Mouse (Mus musculus) right cerebral cortex, adult 2 months (tissue): ENCODE results near the gene Ginm1.

Source experiments
- DNase-seq, 2 experiments: peaks; one replicate each; pipeline ENCODE4 v3.0.0; 2021 to 2022; ENCODE audit warnings: low spot score in 2 of 2

Gene Ginm1

DNA sequence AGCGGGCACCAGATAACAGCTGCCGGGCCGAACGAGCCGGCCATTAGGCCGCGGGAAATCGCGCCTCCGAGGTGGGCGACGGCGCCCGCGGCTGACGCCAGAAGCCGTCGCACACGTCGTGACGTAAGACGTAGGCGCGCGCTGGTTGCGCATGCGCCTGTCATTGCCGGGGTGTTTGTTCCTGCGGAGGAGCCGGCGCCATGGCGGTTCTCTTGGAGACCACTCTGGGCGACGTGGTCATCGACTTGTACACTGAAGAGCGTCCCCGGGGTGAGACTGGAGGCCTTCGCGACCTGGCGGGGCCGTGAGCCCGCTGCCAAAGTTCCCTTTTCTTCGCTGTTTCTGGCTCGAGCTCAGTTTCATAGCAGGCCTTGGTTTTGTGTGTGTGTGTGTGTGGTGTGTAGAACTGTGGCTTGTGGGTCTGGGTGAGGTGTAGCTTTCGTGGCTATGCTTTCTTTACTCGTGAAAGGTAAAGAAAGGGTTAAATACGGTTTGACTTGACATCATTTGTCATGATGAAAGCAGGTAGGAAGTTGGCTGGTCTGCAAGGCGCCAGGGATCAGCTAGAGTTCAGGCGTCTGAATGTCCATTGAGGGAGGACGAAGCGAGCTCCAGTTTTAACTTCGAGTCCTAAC lies at the start of gene Ginm1, which contains the start of gene Ppil4:
Gene Ginm1, minus strand, starts transcription at position 74 of the 635 bp plus-strand sequence.
Gene Ppil4, plus strand, starts transcription at position 141 of the 635 bp plus-strand sequence.
- peak; percentile 90 to 93 for DNase-seq

DNA sequence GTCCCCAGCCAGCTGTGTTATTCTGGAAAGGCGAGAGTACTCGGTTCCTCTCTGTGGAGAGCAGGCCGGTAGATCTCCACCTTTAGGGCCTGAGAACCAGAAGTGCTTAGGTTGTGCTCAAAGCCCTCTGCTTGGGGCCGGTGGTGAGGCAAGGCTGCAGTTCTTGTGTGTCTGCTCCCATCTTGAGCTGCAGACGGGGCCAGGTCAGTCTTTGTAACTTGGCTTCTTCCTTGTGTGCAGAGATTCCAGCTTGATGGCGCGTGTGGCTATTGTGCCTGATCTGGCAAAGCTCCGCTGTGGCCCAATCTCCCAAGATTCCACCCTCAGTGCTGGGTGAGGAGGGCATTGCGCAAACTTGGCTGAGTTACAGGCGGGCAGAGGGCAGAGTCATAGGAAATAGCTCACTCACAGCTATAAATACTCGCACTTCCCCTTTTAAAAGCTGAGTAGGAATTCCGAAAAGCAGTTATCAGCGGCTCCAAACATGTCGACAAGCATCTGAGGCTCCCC lies 49.0 kb upstream of the Ginm1 start:
- peak in 1 of 2 experiments; percentile 13 for DNase-seq

DNA sequence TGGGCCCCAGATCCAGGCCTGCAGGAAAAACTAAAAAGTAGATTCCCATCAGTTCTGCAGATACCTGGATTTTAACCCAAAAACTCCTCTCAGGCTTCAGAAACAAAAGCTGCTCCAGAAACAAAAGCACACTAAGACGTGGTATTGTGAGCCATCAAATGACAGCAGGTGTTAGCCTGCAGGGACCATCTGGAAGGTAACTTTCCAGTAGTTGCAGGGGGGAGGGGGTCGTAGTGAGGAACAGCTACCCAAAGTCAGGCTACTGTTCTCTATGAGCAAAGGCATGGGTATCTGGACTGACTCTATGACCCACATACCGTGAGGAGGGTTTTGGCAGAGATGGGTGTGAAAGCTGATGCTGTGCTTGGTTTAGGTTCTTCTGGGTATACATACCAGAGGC lies 48.2 kb upstream of the Ginm1 start:
- DNase-seq = no peak

DNA sequence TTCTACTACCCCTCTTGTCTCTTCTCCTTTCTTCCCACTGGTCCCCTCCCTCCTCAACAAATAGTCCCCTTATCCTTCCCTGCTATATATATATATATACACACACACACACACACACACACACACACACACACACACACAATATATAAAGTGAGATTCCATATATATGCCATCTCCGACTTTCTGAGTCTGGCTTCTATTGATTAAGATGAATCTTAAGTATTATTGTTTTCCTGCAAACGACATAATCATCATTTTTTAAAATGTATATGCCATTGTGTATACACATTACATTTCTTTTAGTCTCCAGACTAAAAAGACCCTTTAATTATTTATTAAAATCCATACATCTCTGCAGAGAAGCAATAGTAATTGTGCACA lies 47.7 kb upstream of the Ginm1 start:
- no peak for DNase-seq

DNA sequence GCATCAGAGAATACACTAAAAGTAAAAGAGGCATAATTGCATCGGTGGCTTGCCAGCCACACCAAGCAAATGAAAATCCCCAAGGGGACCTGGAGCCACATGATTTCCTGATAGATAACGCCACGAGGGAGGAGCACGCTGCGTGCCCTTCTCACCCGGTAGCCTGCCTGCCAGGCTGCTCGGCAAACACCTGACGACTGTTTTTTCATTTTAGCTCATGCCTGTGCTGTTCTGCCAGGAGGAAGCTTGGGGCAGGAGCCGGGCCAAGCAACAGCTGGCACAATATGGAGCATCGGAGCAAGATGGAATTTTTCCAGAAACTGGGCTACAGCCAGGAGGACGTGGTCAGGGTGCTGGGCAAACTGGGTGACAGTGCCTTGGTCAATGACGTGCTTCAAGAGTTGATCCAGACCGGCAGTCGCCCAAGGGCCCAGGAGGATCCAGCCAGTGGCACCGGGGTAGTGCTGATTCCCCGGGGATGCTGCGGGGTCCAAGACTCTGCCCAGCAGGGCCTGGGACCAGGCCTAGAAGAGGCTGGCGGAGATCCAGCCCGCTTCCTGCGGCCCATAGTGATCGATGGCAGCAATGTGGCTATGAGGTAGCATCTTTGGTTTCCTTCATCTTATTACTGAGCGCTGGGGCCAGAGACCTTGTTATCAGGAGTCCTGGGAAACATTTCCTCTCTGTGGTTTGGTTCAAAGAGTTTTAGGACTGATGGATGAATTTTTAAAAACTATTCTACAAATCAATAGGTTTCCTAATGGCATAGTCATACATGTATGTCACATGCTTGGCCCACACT lies 47.1 kb upstream of the Ginm1 start:
- no peak for DNase-seq

DNA sequence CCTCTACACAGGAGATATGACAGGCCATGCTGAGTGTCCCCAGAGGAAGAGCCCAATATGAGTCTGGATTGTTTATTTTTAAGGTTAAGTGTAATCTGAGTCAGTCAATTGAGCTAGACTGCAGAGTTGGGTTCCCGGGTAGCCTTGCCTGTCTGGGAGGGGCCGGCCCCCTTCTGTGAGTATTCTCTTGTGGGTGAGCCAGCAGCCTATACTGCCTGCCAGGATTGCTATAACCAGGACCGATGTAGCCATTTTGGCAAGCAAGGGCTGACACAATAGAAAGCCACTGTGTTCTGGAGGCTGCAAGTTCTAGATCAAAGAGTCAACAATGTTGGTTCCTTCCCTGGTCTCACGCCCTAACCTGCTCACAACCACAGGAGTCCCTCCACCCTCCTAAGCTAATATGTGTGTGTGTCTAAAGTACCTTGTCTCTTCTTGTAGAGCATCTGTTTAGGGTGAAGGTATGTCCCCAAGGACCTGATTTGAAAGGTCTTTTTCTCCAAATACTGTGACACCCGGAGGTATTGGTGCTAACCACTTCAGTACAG lies 46.3 kb upstream of the Ginm1 start:
- DNase-seq = no peak

DNA sequence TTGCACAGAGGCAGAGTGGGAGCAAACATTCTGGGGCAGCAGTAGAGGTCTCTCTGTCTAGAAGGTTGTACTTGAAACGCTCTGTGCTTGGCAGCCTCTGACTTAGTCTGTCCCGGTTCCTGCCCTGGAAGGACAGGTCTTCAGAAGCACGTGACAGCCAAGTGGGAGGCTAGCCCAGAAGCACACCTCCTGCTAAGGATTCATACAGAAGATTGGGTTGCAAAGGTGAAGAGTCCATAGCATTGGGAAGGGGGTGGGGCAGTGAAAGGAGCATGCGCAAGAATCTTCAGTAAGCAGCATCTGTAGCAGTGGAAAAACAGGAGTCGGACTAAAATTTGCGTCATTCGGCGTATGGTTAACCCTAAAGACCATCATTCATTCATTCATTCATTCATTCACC lies 45.4 kb upstream of the Ginm1 start:
- no peak for DNase-seq

DNA sequence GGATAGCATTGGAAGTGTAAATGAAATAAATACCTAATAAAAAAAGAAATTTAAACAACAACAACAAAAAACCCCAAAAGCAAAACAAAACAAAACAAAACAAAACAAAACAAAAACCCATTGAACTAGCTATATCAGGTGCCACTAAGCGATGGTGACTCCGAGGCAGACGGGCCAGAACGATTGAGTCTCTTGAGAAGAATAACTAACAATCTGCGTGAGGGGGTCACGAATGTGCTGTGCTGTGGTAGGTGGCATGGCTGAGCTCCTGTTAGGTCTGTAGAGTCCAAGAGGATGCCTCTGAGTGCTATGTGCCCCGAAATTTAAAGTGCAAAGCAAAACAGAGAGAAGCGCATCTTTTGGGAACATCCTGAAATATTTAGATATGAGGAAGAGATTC lies 44.8 kb upstream of the Ginm1 start:
- no peak for DNase-seq

DNA sequence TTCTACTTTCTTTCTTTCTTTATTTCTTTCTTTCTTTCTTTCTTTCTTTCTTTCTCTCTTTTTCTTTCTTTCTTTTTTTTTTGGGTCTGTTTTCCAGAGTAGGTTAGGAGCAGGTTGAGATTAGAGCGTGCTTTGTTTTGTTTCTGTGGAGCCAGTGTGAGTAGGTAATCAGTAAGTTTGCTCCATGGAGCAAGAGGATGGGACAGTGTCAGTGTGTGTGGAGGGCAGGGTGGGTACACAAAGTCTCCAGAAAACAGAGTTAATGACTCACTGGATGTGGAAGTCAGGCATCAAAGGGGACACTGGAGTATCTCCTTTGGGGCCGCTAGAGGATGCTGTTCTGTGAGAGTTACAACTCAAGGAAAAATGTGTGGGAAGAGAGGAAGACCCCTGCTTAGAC lies 44.3 kb upstream of the Ginm1 start:
- DNase-seq = no peak

DNA sequence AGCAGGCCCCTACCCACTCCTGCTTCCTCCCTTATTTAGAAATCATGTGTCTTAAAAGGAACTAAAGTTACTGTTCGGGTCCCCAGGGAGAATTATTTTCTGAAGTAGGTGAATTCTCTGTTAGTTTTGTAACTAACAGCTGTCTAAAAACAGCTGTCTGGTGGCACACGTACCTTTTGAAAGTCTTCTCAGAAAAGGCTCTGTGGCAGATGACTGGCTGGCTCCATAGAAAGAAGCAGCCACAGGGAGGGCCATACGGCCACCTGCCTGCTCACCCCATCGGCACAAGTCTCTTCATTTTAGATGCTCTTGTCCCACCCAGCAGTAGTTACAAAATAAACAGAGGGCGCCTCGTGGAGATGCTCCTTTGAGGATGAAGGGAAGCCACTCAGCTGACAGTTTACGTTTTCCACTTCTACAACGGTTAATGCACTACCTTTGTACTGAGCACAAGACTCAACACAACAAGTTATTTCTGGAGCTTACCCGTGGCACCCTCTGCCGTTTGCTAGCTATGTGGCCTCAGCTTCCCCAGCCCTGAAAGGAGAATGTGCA lies 42.1 kb upstream of the Ginm1 start:
- DNase-seq = no peak

DNA sequence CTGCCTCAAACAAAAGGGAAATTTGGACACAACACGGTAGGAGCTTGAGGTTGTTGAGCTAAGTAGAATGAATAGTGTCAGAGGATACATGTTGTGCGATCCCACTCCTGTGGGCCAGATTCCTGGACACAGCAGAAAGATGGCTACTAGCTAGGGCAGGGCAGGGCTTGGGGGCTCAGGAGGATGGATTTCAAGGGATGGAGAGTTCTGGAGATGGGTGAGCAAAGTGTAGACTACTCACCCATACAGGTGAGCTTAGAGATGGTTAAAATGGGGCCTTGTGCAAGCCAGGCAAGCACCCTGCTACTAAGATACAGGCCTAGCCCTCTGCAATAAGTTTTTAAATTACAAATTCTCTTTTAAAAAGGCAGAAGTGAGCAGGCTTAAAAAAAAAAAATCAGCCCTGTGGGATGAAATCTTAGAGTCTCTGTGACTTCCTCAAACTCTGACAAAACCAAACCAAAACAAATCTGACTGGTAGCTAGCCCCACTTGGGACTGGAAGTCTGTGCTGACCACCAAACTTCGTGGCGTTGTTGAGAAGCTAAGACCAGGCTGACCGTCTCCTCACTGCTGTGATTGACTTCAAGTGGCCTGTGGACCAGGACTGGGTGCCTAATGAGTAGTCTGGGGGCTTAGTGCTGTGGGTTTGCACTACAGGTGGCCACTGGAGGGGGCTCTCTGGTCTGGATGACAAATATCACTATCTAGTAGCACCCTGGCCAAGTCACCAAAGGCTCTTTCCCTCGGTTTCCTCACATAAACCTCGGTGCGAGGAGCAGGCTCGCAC lies 40.9 kb upstream of the Ginm1 start:
- no peak for DNase-seq

DNA sequence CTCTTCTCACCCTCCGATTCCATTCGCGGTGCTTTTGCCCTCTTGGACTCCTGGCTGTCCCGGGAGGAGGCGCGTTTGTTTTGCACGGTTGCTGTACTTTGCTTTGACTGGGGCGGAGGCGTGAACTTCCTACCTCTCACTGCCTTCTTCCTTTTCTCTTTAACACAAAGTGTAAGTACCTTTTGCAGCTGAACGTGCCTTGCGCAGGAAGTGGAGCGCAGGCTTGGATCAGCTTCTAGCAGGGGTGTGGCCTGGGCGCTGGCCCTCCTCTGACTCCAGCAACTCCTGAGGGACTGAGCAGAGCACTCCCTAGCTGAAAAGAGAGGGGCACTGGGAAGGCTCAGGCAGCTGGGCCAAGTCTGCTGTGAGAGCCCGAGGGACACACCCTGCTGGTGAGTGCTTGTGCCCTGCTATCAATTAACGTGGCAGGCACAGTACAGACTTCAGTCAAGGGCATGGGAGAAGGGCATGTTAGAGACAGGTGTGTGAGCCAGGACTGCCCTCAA lies 39.6 kb upstream of the Ginm1 start, which contains the start of gene Zc3h12d:
Gene Zc3h12d, plus strand, starts transcription at position 300 of the 506 bp plus-strand sequence.
- no peak for DNase-seq

DNA sequence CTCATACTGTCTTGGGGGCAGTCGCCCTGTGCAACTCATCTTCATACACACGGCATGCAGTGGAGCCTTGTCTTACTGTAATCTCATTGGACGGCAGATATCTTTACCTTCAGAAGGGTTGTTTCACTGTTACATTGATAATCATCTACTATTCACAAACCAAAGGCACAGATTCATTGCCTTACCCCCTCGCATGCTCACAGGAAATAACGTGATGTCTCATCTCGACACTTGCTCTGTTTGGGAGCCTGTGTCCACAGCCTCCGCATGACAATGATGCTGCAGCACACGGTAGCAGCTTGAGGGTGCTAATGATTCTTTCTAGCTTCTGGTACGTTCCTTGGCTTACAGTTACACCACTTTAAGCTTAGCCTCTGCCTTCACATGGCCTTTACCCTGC lies 33.5 kb upstream of the Ginm1 start:
- no peak for DNase-seq

DNA sequence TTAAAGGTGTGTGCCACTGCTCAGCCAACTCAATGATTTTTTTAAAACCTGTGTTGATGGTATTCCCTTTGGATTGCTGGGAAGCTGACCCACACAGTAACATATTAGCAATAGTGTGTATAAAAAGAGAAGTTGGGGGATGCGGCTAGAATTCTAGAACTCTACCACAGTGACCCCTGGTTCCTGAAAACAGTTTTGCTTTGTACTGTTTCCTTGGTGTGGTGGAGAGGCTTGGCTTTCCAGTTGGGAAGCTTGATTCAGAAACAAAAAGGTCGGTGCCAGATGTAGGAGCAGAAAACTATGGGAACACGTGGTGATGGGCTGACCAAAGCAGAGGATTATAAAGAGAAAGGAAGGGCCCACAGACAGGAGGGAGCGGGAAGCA lies 32.6 kb upstream of the Ginm1 start:
- no peak for DNase-seq

DNA sequence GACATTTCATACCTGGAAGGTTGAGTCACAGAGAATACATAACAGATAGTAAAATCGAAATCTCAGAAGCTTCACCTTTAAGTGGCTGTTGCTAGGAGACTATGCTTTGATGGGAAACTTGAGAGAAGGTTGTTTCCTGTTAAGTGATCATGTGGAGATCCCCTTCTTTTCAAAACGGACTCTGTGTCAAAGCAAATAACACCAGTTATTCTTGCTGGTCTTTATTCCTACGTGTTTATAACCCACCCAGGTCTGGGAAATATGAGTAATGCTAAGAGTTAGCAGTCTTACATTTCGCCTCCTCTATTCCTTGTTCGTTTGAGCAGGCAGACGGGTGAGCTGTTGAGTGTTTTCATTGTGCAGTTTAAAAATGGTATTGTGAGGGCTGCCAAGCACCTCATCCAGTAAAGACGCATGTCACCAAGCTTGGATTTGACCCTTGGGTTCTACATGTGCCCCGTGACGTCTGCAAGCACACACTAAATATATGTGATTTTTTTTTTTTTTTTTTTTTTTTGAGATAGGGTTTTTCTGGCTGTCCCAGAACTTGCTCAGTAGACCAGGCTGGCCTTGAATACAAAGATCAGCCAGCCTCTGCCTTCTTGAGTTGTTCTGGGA lies 32.1 kb upstream of the Ginm1 start:
- DNase-seq = no peak

DNA sequence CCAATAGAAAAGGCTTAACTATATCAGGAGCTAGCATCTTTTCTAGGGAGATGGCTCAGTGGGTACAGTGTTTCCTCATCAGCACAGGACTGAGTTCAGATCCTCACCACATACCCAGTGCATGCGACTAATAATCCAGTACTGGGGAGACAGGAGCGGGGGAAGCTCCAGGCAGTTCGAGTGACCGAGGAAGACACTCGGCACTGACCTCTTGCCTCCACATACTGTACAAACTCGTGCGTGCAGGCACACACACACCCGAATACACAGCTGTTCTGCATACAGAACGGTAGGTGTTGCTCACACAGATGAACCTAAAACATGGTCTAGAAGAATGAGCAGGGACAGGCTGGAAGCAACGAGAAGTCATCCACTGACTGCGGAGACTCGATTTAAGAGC lies 29.4 kb upstream of the Ginm1 start:
- no peak for DNase-seq

DNA sequence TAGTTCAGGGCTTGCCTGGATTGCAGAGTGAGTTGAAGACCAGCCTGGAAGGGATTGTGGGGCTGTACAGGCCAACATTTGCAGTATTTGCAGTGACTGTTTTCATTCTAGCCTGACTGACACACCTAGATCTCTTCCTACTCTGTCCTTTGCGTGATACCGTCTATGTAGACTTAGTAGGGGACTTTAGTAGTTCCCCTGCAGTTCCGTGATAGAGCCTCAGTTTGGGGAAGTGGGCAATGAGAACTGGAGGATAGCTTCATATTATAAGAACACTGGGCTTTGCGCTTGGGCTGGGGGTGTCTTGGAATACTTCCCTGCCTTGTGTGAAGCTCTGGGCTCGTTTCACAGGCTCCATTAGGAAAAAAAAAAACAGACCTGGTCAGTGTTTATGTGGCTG lies 27.5 kb upstream of the Ginm1 start:
- DNase-seq = no peak

DNA sequence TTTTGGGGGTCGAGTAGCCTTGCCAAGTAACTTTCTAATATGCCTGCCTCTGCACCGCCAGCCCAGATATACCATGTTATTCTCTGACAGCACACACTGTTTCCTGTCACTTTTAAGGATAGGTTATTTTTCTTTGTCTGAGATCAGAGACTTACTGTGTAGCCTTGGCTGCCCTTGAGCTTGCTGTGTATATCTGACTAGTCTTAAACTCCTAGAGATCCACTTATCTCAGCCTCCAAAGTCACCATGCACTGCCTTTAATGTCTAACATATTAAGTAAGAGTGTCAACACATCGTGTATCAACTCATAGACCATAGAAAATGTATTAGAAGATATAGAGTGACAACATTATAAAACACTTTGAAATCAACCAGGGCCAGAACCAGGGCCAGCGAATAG lies 27.0 kb upstream of the Ginm1 start:
- no peak for DNase-seq

DNA sequence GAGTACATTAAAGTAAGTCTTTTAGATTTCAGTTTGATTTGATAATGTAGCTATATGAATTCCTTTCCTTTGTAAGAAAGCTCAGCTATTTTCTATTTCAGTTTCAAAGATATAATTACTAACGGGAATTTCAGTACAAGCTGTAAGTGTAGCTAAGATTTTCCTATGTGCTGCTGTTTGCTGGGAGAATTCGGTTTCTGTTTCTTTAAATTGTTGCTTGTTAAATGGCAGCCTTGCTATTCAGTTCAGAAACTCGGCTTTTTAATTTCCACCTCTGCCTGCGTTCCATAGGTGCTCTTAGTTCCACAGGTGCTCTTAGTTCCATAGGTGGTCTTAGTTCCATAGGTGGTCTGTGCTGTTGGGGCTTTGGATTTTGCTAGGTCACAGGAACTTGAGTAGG lies 26.5 kb upstream of the Ginm1 start:
- no peak for DNase-seq

DNA sequence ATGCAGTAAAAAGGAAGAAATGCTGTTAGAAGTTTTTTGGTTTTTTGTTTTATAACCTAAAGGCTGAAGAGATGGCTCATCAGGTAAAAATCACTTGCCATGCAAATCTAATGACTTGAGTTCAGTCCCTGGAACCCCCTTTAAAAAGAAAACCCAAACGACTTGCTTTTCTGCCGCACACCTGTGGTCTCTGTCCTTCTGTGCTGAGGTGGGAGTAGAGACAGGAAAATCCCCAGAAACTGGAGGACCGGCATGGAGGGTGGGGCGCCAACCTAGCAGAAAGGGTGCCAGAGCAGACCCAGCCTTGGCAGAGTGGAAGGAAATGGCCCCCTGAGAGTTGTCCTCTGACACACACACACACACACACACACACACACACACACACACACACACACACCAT lies 26.1 kb upstream of the Ginm1 start:
- no peak for DNase-seq

DNA sequence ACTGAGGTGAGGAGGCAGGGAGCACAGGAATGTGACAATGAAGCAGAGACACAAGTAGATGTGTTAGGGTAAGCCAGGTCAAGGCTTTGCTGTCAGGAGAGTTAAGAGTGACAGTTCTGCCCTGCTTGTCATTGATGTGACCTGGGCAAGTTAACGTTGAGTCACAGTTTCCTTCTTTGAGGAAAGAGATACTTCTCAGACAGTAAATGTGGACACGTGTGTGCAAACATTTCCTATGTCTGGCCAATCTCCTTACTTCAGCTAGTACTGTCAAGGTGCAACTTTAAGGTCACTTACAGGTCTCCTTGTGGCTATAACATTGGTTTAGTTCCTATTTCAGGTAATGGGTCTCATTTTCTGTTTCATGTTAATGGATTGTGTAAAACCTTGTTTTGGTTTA lies 23.9 kb upstream of the Ginm1 start:
- no peak for DNase-seq
